Mouse (Mus musculus) layer of hippocampus, adult 18-20 months (tissue): Measurements from ENCODE around the gene Gsdme. TPM values are rescaled to one million over a fixed set of nuclear protein-coding genes. Genes with fewer than 3 reads are reported as not detected.

Experiments used
- DNase-seq, 2 experiments: peaks; one replicate each; pipeline ENCODE4 v3.0.0; 2022; ENCODE audit warnings: low spot score in 2 of 2
- total RNA-seq, 2 experiments: library from RNA; stranded (reverse); gene quantifications; 2 replicates each; pipeline ENCODE4 v1.2.3; 2021

Gsdme gene
- total RNA-seq, 2 experiments from 2014 or later, result 10.0 to 10.7 TPM

- DNase-seq, result no peak
These were observed 16.3 kb downstream of the Gsdme start for GRCm38 (mm10) chr6:50247356-50247755.

GRCm38 (mm10) chr6:50244967-50245366 lies 18.7 kb downstream of the Gsdme start:
- DNase-seq, result no peak

GRCm38 (mm10) chr6:50244126-50244525 lies 19.5 kb downstream of the Gsdme start:
- DNase-seq, result no peak

GRCm38 (mm10) chr6:50240437-50240836 lies 23.2 kb downstream of the Gsdme start:
- no peak for DNase-seq

- no peak for DNase-seq
These were observed 23.8 kb downstream of the Gsdme start for GRCm38 (mm10) chr6:50239902-50240301.

GRCm38 (mm10) chr6:50237963-50238362 lies 25.7 kb downstream of the Gsdme start:
- DNase-seq, result no peak

- no peak for DNase-seq
These were observed 30.7 kb downstream of the Gsdme start for GRCm38 (mm10) chr6:50232984-50233383.

GRCm38 (mm10) chr6:50231288-50231687 lies 32.4 kb downstream of the Gsdme start:
- DNase-seq, result no peak

GRCm38 (mm10) chr6:50228180-50228579 lies 35.5 kb downstream of the Gsdme start:
- DNase-seq, result no peak

- DNase-seq, result no peak
These were observed 38.4 kb downstream of the Gsdme start for GRCm38 (mm10) chr6:50225232-50225631.

- DNase-seq, result no peak
These were observed 40.1 kb downstream of the Gsdme start for GRCm38 (mm10) chr6:50223606-50224005.

- no peak for DNase-seq
These were observed 40.7 kb downstream of the Gsdme start for GRCm38 (mm10) chr6:50222986-50223385.

- DNase-seq, result no peak
These were observed 41.3 kb downstream of the Gsdme start for GRCm38 (mm10) chr6:50222351-50222750.

- no peak for DNase-seq
These were observed 42.8 kb downstream of the Gsdme start for GRCm38 (mm10) chr6:50220863-50221262.

GRCm38 (mm10) chr6:50219066-50219465 lies 44.6 kb downstream of the Gsdme start:
- no peak for DNase-seq

- no peak for DNase-seq
These were observed 45.0 kb downstream of the Gsdme start for GRCm38 (mm10) chr6:50218628-50219027.

GRCm38 (mm10) chr6:50215986-50216385 lies 47.7 kb downstream of the Gsdme start:
- DNase-seq, result no peak

- no peak for DNase-seq
These were observed 48.3 kb downstream of the Gsdme start for GRCm38 (mm10) chr6:50215373-50215745.

- DNase-seq, result no peak
These were observed 48.8 kb downstream of the Gsdme start for GRCm38 (mm10) chr6:50214711-50215372.

GRCm38 (mm10) chr6:50205093-50205492 lies 58.6 kb downstream of the Gsdme start:
- no peak for DNase-seq

- no peak for DNase-seq
These were observed 59.3 kb downstream of the Gsdme start for GRCm38 (mm10) chr6:50204356-50204755.

GRCm38 (mm10) chr6:50193851-50194250 lies 69.8 kb downstream of the Gsdme start:
- DNase-seq, result no peak

- no peak for DNase-seq
These were observed 70.8 kb downstream of the Gsdme start for GRCm38 (mm10) chr6:50192822-50193221.

- no peak for DNase-seq
These were observed 71.5 kb downstream of the Gsdme start for GRCm38 (mm10) chr6:50192169-50192568.
